Mouse (Mus musculus): ENCODE results near the gene Zfp335. TPM values are rescaled to one million over a fixed set of nuclear protein-coding genes. Genes with fewer than 3 reads are reported as not detected.
"Not testable (repeated sequence)": the region's sequence is repeated elsewhere in the genome, so short reads cannot be mapped to it uniquely, and the experiment has no call there.

Gene Zfp335
- polyA plus RNA-seq, 1 experiment from 2014 or later = 15.5 TPM

- Histone ChIP-seq H3K36me3 (ENCODE audit: control insufficient read depth, insufficient read depth, low read length) (peaks cover 78% of the 10 kb centered on the region), H3K4me3 (replicated peaks; ENCODE audit: low read depth, low read length) (no peak overlapping the region), H3K9ac (replicated peaks; ENCODE audit: low read length) (no peak overlapping the region), H3K27ac (replicated peaks; ENCODE audit: low read depth, low read length) (peak overlapping the region; percentile 20; the same call in 1 of the 2 replicates), H3K4me2 (ENCODE audit: low read length) (no peak overlapping the region), H3K4me1 (ENCODE audit: control insufficient read depth, insufficient read depth, low read length) (0 out of 2 replicates have a peak, but pooled peaks cover 3% of the 10 kb centered on the region), H3K9me3 (ENCODE audit: control insufficient read depth, low read length) (no peaks in the 10 kb centered on the region), H3K27me3 (ENCODE audit: control insufficient read depth, insufficient read depth, low read length) (no peaks in the 10 kb centered on the region)
- ATAC-seq (ENCODE audit: low FRiP score, low TSS enrichment) (no peak), DNase-seq (peak; percentile 67)
- WGBS = 79% methylated on average over 7 of the region's 7 CpGs
Measured at GRCm38 (mm10) chr2:164885788-164886187, 25.8 kb downstream of the Zfp335 start.

GRCm38 (mm10) chr2:164882619-164883018 is 28.9 kb downstream of the Zfp335 start:
- Histone ChIP-seq H3K36me3 (ENCODE audit: control insufficient read depth, insufficient read depth, low read length) (peaks cover 46% of the 10 kb centered on the region), H3K4me3 (replicated peaks; ENCODE audit: low read depth, low read length) (no peak overlapping the region), H3K27ac (replicated peaks; ENCODE audit: low read depth, low read length) (peak overlapping the region; percentile 52; the same call in 1 of the 2 replicates), H3K4me1 (ENCODE audit: control insufficient read depth, insufficient read depth, low read length) (peaks cover 16% of the 10 kb centered on the region), H3K9me3 (ENCODE audit: control insufficient read depth, low read length) (no peaks in the 10 kb centered on the region), H3K4me2 (ENCODE audit: low read length) (no peak overlapping the region), H3K27me3 (ENCODE audit: control insufficient read depth, insufficient read depth, low read length) (no peaks in the 10 kb centered on the region), H3K9ac (replicated peaks; ENCODE audit: low read length) (no peak overlapping the region)
- 30% methylated on average over 9 of the region's 9 CpGs for WGBS
- peak; percentile 34 for DNase-seq
- no peak for ATAC-seq (ENCODE audit: low FRiP score, low TSS enrichment)

GRCm38 (mm10) chr2:164879568-164880277 is 31.8 kb downstream of the Zfp335 start:
- Histone ChIP-seq H3K27me3 (ENCODE audit: control insufficient read depth, insufficient read depth, low read length) (no peaks in the 10 kb centered on the region), H3K27ac (replicated peaks; ENCODE audit: low read depth, low read length) (peak overlapping the region; percentile 100), H3K4me2 (ENCODE audit: low read length) (peak overlapping the region; percentile 94), H3K9ac (replicated peaks; ENCODE audit: low read length) (peak overlapping the region; percentile 100), H3K36me3 (ENCODE audit: control insufficient read depth, insufficient read depth, low read length) (peaks cover 17% of the 10 kb centered on the region), H3K4me1 (ENCODE audit: control insufficient read depth, insufficient read depth, low read length) (peaks cover 27% of the 10 kb centered on the region), H3K4me3 (replicated peaks; ENCODE audit: low read depth, low read length) (peak overlapping the region; percentile 96), H3K9me3 (ENCODE audit: control insufficient read depth, low read length) (no peaks in the 10 kb centered on the region)
- ATAC-seq (ENCODE audit: low FRiP score, low TSS enrichment) (peak; percentile 88), DNase-seq (peak; percentile 99)
- under 1% methylated on average over 67 of the region's 72 CpGs for WGBS

GRCm38 (mm10) chr2:164879228-164879567 is 32.4 kb downstream of the Zfp335 start, which contains the start of gene Pcif1:
Pcif1 (plus strand) TSS chr2:164879304.
- Histone ChIP-seq H3K36me3 (ENCODE audit: control insufficient read depth, insufficient read depth, low read length) (peaks cover 12% of the 10 kb centered on the region), H3K27ac (replicated peaks; ENCODE audit: low read depth, low read length) (peak within 1 kb of the TSS; percentile 100), H3K27me3 (ENCODE audit: control insufficient read depth, insufficient read depth, low read length) (no peaks in the 10 kb centered on the region), H3K4me2 (ENCODE audit: low read length) (peak within 1 kb of the TSS; percentile 94), H3K4me1 (ENCODE audit: control insufficient read depth, insufficient read depth, low read length) (peaks cover 27% of the 10 kb centered on the region), H3K9me3 (ENCODE audit: control insufficient read depth, low read length) (no peaks in the 10 kb centered on the region), H3K4me3 (replicated peaks; ENCODE audit: low read depth, low read length) (peak within 1 kb of the TSS; percentile 96), H3K9ac (replicated peaks; ENCODE audit: low read length) (peak within 1 kb of the TSS; percentile 100)
- 1% methylated on average over 39 of the region's 40 CpGs for WGBS
- peak; percentile 96 for DNase-seq
- peak; percentile 88 for ATAC-seq (ENCODE audit: low FRiP score, low TSS enrichment)

- H3K9ac ChIP-seq (replicated peaks; ENCODE audit: low read length) = peak overlapping the region; percentile 100
- WGBS = under 1% methylated on average over 28 of the region's 28 CpGs
- no peaks in the 10 kb centered on the region for H3K9me3 ChIP-seq (ENCODE audit: control insufficient read depth, low read length)
- peak; percentile 60 for ATAC-seq (ENCODE audit: low FRiP score, low TSS enrichment)
- H3K36me3 ChIP-seq (ENCODE audit: control insufficient read depth, insufficient read depth, low read length) = peaks cover 7% of the 10 kb centered on the region
- H3K27ac ChIP-seq (replicated peaks; ENCODE audit: low read depth, low read length) = peak overlapping the region; percentile 100
- H3K4me1 ChIP-seq (ENCODE audit: control insufficient read depth, insufficient read depth, low read length) = peaks cover 27% of the 10 kb centered on the region
- no peaks in the 10 kb centered on the region for H3K27me3 ChIP-seq (ENCODE audit: control insufficient read depth, insufficient read depth, low read length)
- peak overlapping the region; percentile 96 for H3K4me3 ChIP-seq (replicated peaks; ENCODE audit: low read depth, low read length)
- peak overlapping the region; percentile 94 for H3K4me2 ChIP-seq (ENCODE audit: low read length)
- peak; percentile 53 for DNase-seq
Measured at GRCm38 (mm10) chr2:164878509-164879227, 32.9 kb downstream of the Zfp335 start.

GRCm38 (mm10) chr2:164877376-164878215 is 34.0 kb downstream of the Zfp335 start:
- H3K36me3 ChIP-seq (ENCODE audit: control insufficient read depth, insufficient read depth, low read length); ATAC-seq (ENCODE audit: low FRiP score, low TSS enrichment); H3K27ac ChIP-seq (replicated peaks; ENCODE audit: low read depth, low read length); H3K27me3 ChIP-seq (ENCODE audit: control insufficient read depth, insufficient read depth, low read length); H3K9me3 ChIP-seq (ENCODE audit: control insufficient read depth, low read length); DNase-seq; H3K9ac ChIP-seq (replicated peaks; ENCODE audit: low read length): not testable (repeated sequence)
- Histone ChIP-seq H3K4me1 (ENCODE audit: control insufficient read depth, insufficient read depth, low read length) (peaks cover 25% of the 10 kb centered on the region), H3K4me2 (ENCODE audit: low read length) (peak overlapping the region; percentile 94), H3K4me3 (replicated peaks; ENCODE audit: low read depth, low read length) (peak overlapping the region; percentile 96)
- WGBS = 74% methylated on average over 11 of the region's 11 CpGs

- not testable (repeated sequence) for H3K9ac ChIP-seq (replicated peaks; ENCODE audit: low read length); H3K36me3 ChIP-seq (ENCODE audit: control insufficient read depth, insufficient read depth, low read length); H3K27me3 ChIP-seq (ENCODE audit: control insufficient read depth, insufficient read depth, low read length); DNase-seq; H3K4me3 ChIP-seq (replicated peaks; ENCODE audit: low read depth, low read length); H3K27ac ChIP-seq (replicated peaks; ENCODE audit: low read depth, low read length); ATAC-seq (ENCODE audit: low FRiP score, low TSS enrichment); H3K9me3 ChIP-seq (ENCODE audit: control insufficient read depth, low read length); H3K4me2 ChIP-seq (ENCODE audit: low read length)
- 55% methylated on average over 2 of the region's 2 CpGs for WGBS
- H3K4me1 ChIP-seq (ENCODE audit: control insufficient read depth, insufficient read depth, low read length) = peaks cover 23% of the 10 kb centered on the region
Measured at GRCm38 (mm10) chr2:164875648-164876047, 35.9 kb downstream of the Zfp335 start.

- no peak overlapping the region for H3K4me2 ChIP-seq (ENCODE audit: low read length)
- H3K9ac ChIP-seq (replicated peaks; ENCODE audit: low read length) = no peak overlapping the region
- H3K27me3 ChIP-seq (ENCODE audit: control insufficient read depth, insufficient read depth, low read length) = no peaks in the 10 kb centered on the region
- no peaks in the 10 kb centered on the region for H3K9me3 ChIP-seq (ENCODE audit: control insufficient read depth, low read length)
- peak overlapping the region; percentile 26; the same call in 1 of the 2 replicates for H3K27ac ChIP-seq (replicated peaks; ENCODE audit: low read depth, low read length)
- ATAC-seq (ENCODE audit: low FRiP score, low TSS enrichment) = no peak
- no peak overlapping the region for H3K4me3 ChIP-seq (replicated peaks; ENCODE audit: low read depth, low read length)
- H3K36me3 ChIP-seq (ENCODE audit: control insufficient read depth, insufficient read depth, low read length) = no peaks in the 10 kb centered on the region
- DNase-seq = no peak
- WGBS = 32% methylated on average over 1 of the region's 1 CpGs
- peaks cover 17% of the 10 kb centered on the region for H3K4me1 ChIP-seq (ENCODE audit: control insufficient read depth, insufficient read depth, low read length)
Measured at GRCm38 (mm10) chr2:164874239-164874769, 37.3 kb downstream of the Zfp335 start.
